Mouse (Mus musculus): Measurements from ENCODE around the gene Ntn1. TPM values are rescaled to one million over a fixed set of nuclear protein-coding genes. Genes with fewer than 3 reads are reported as not detected.

The Ntn1 gene
- total RNA-seq, 2 experiments from 2014 or later = 8.8 to 10.6 TPM

GRCm38 (mm10) chr11:68244254-68244991 lies 156.2 kb downstream of the Ntn1 start:
- peak in 1 of 2 experiments; percentile 16 for DNase-seq (ENCODE audit: extremely low spot score in 1 of 2, low spot score in 2 of 2)
- intact Hi-C loops (cut with DNase I) = no loop called here

GRCm38 (mm10) chr11:68239756-68240155 lies 160.9 kb downstream of the Ntn1 start:
- intact Hi-C loops (cut with DNase I) = no loop called here
- no peak for DNase-seq (ENCODE audit: extremely low spot score in 1 of 2, low spot score in 2 of 2)

GRCm38 (mm10) chr11:68233469-68233965 lies 167.1 kb downstream of the Ntn1 start:
- DNase-seq (ENCODE audit: extremely low spot score in 1 of 2, low spot score in 2 of 2) = no peak
- intact Hi-C loops (cut with DNase I) = no loop called here

GRCm38 (mm10) chr11:68231558-68231957 lies 169.1 kb downstream of the Ntn1 start:
- no peak for DNase-seq (ENCODE audit: extremely low spot score in 1 of 2, low spot score in 2 of 2)
- intact Hi-C loops (cut with DNase I) = no loop called here

GRCm38 (mm10) chr11:68228941-68229665 lies 171.5 kb downstream of the Ntn1 start:
- intact Hi-C loops (cut with DNase I) = no loop called here
- DNase-seq (ENCODE audit: extremely low spot score in 1 of 2, low spot score in 2 of 2) = no peak

GRCm38 (mm10) chr11:68227837-68228236 lies 172.8 kb downstream of the Ntn1 start:
- DNase-seq (ENCODE audit: extremely low spot score in 1 of 2, low spot score in 2 of 2) = no peak

GRCm38 (mm10) chr11:68226654-68227057 lies 174.0 kb downstream of the Ntn1 start:
- no peak for DNase-seq (ENCODE audit: extremely low spot score in 1 of 2, low spot score in 2 of 2)
- intact Hi-C loops (cut with DNase I) = no loop called here

More at GRCm38 (mm10) chr11:68227837-68228236, 172.8 kb downstream of the Ntn1 start:
- intact Hi-C loops (cut with DNase I) = no loop called here

GRCm38 (mm10) chr11:68223143-68223542 lies 177.5 kb downstream of the Ntn1 start:
- DNase-seq (ENCODE audit: extremely low spot score in 1 of 2, low spot score in 2 of 2) = no peak
- intact Hi-C loops (cut with DNase I) = no loop called here

- intact Hi-C loops (cut with DNase I) = no loop called here
- DNase-seq (ENCODE audit: extremely low spot score in 1 of 2, low spot score in 2 of 2) = no peak
Measured at GRCm38 (mm10) chr11:68222209-68222608, 178.4 kb downstream of the Ntn1 start.

- intact Hi-C loops (cut with DNase I) = no loop called here
- no peak for DNase-seq (ENCODE audit: extremely low spot score in 1 of 2, low spot score in 2 of 2)
Measured at GRCm38 (mm10) chr11:68220733-68221132, 179.9 kb downstream of the Ntn1 start.

GRCm38 (mm10) chr11:68216041-68216440 lies 184.6 kb downstream of the Ntn1 start:
- DNase-seq (ENCODE audit: extremely low spot score in 1 of 2, low spot score in 2 of 2) = no peak
- intact Hi-C loops (cut with DNase I) = no loop called here

GRCm38 (mm10) chr11:68215206-68215912 lies 185.3 kb downstream of the Ntn1 start:
- intact Hi-C loops (cut with DNase I) = no loop called here
- DNase-seq (ENCODE audit: extremely low spot score in 1 of 2, low spot score in 2 of 2) = no peak

- DNase-seq (ENCODE audit: extremely low spot score in 1 of 2, low spot score in 2 of 2) = no peak
- intact Hi-C loops (cut with DNase I) = loop anchor here (5.0 kb wide), 1 partner anchor 193 kb away; no protein-coding TSS in a partner anchor
Measured at GRCm38 (mm10) chr11:68214496-68215205, 186.0 kb downstream of the Ntn1 start.

GRCm38 (mm10) chr11:68213896-68214295 lies 186.7 kb downstream of the Ntn1 start:
- no peak for DNase-seq (ENCODE audit: extremely low spot score in 1 of 2, low spot score in 2 of 2)
- intact Hi-C loops (cut with DNase I) = loop anchor here (5.0 kb wide), 1 partner anchor 193 kb away; no protein-coding TSS in a partner anchor

GRCm38 (mm10) chr11:68211924-68212578 lies 188.6 kb downstream of the Ntn1 start:
- intact Hi-C loops (cut with DNase I) = loop anchor here (5.0 kb wide), 1 partner anchor 195 kb away; no protein-coding TSS in a partner anchor
- DNase-seq (ENCODE audit: extremely low spot score in 1 of 2, low spot score in 2 of 2) = peak in 1 of 2 experiments; percentile 76

GRCm38 (mm10) chr11:68210714-68211113 lies 189.9 kb downstream of the Ntn1 start:
- DNase-seq (ENCODE audit: extremely low spot score in 1 of 2, low spot score in 2 of 2) = no peak
- intact Hi-C loops (cut with DNase I) = loop anchor here (5.0 kb wide), 1 partner anchor 197 kb away; no protein-coding TSS in a partner anchor

- DNase-seq (ENCODE audit: extremely low spot score in 1 of 2, low spot score in 2 of 2) = no peak
- intact Hi-C loops (cut with DNase I) = no loop called here
Measured at GRCm38 (mm10) chr11:68209506-68209905, 191.1 kb downstream of the Ntn1 start.

- no peak for DNase-seq (ENCODE audit: extremely low spot score in 1 of 2, low spot score in 2 of 2)
Measured at GRCm38 (mm10) chr11:68208582-68208981, 192.0 kb downstream of the Ntn1 start.

More at GRCm38 (mm10) chr11:68208582-68208981, 192.0 kb downstream of the Ntn1 start:
- intact Hi-C loops (cut with DNase I) = no loop called here

All from left cerebral cortex, postnatal 10 days (tissue).